Mouse (Mus musculus): ENCODE measurements around the gene Ppp1r1b. TPM values are rescaled to one million over a fixed set of nuclear protein-coding genes. Genes with fewer than 3 reads are reported as not detected.
A peak's percentile ranks its signal among the peaks of the same experiment; 100 is the strongest.

Ppp1r1b gene
- polyA plus RNA-seq, 1 experiment from 2014 or later = 1.3 TPM

DNA sequence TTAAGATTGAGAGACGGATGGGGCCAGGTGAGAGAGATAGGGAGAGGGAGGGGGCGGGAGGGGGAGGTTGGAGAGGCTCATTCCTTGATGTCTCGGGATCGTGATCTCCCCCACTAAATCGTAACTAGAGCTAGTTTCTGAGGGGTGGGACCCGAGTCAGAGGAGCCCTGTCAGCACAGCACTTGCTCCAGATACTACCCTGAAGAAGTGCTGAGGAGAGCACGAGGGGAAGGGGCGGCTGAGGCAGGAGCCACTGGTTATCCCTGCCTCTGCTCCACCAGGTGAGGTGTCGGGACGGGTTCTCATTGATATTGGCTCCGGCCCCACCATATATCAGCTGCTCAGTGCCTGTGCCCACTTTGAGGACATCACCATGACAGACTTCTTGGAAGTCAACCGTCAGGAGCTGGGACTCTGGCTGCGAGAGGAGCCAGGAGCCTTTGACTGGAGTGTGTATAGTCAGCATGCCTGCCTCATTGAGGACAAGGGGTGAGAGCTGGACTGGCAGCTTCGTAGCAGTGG, 38.9 kb downstream of the Ppp1r1b start:
- 54% methylated on average over 14 of the region's 14 CpGs for WGBS
- H3K36me3 ChIP-seq = no peaks in the 10 kb centered on the region
- peaks cover 87% of the 10 kb centered on the region for H3K27me3 ChIP-seq (ENCODE audit: insufficient read depth, poor library complexity, severe bottlenecking)
- DNase-seq (ENCODE audit: low spot score) = no peak
- H3K4me3 ChIP-seq = no peak overlapping the region
- no peaks in the 10 kb centered on the region for H3K9me3 ChIP-seq
- H3K4me1 ChIP-seq (replicated peaks) = peaks cover 56% of the 10 kb centered on the region
- H3K27ac ChIP-seq = no peak overlapping the region

DNA sequence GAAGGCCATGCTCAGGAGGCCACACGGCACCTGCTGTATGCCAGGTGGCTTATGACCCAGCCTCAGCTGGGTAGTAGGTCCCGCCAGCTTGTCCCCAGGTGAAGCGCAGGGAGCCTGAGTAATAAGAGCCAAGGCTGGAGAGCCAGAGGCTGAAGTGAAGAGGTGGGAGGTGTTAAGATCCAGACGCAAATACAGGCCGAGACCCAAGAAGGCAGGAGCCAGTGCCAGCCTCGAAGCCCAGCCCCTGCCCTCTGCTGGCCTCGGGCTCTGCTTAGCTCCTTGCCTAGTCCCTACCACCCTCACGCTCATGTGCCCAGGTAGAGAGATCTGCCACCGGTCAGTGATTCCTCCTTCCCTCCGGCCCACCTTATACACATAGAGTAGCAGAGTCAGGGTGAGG, 40.1 kb downstream of the Ppp1r1b start:
- WGBS = 78% methylated on average over 10 of the region's 10 CpGs
- Histone ChIP-seq H3K9me3 (no peaks in the 10 kb centered on the region), H3K27ac (no peak overlapping the region), H3K4me3 (no peak overlapping the region), H3K36me3 (no peaks in the 10 kb centered on the region), H3K4me1 (replicated peaks) (peaks cover 61% of the 10 kb centered on the region), H3K27me3 (ENCODE audit: insufficient read depth, poor library complexity, severe bottlenecking) (peaks cover 98% of the 10 kb centered on the region)
- DNase-seq (ENCODE audit: low spot score) = no peak

DNA sequence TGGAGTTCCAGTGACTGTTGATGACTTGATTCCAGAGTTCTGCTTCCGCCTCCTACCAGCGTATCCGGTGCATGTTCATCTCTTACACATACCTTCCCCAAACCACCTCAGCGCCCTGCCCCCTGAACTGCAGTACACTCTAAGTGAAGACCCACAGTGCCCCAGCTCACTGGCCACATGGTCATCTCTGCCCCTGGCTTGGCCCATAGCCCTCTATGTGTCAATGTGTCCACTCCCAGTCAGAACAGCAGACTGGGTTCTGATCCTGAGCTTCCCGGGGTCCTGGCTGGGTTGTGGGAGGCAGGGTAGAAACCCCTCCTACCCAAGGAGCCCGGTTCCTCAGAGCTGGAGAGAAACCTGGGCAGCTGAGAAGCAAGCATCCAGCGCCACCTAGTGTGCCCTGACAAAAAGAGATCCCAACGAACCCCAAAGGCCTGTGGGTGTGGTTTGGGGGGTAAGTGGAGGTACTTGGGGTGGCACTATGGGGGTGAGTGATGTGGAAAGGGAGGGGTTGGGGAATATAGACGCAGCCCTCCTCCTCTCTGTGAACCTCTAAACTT, 41.1 kb downstream of the Ppp1r1b start:
- peaks cover 91% of the 10 kb centered on the region for H3K27me3 ChIP-seq (ENCODE audit: insufficient read depth, poor library complexity, severe bottlenecking)
- peaks cover 55% of the 10 kb centered on the region for H3K4me1 ChIP-seq (replicated peaks)
- 23% methylated on average over 9 of the region's 9 CpGs for WGBS
- no peak overlapping the region; the same call in 1 of the 2 replicates for H3K27ac ChIP-seq
- no peaks in the 10 kb centered on the region for H3K36me3 ChIP-seq
- peak; percentile 52 for DNase-seq (ENCODE audit: low spot score)
- no peaks in the 10 kb centered on the region for H3K9me3 ChIP-seq
- no peak overlapping the region for H3K4me3 ChIP-seq

DNA sequence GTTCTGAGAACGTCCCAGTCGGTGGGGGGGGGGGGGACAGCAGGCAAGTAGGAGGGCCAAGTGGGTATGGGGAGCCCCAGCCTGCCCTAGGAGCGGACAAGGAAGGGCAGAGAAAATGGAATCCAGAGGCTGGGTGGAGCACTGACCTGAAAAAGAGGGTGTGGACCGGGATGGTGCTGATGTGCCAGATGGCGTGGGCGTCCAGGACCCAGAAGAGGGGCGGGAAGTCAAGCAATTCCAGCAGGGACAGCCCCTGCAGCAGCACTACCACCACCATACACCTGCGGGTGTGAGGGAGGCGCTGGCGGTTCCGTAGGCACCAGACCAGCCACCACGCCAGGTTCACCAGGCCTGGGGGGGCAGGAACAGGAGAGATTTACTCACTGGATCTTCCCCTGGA, 41.9 kb downstream of the Ppp1r1b start:
- 70% methylated on average over 12 of the region's 12 CpGs for WGBS
- H3K9me3 ChIP-seq = no peaks in the 10 kb centered on the region
- H3K36me3 ChIP-seq = no peaks in the 10 kb centered on the region
- peaks cover 54% of the 10 kb centered on the region for H3K4me1 ChIP-seq (replicated peaks)
- no peak for DNase-seq (ENCODE audit: low spot score)
- no peak overlapping the region for H3K4me3 ChIP-seq
- H3K27me3 ChIP-seq (ENCODE audit: insufficient read depth, poor library complexity, severe bottlenecking) = peaks cover 83% of the 10 kb centered on the region
- H3K27ac ChIP-seq = no peak overlapping the region

DNA sequence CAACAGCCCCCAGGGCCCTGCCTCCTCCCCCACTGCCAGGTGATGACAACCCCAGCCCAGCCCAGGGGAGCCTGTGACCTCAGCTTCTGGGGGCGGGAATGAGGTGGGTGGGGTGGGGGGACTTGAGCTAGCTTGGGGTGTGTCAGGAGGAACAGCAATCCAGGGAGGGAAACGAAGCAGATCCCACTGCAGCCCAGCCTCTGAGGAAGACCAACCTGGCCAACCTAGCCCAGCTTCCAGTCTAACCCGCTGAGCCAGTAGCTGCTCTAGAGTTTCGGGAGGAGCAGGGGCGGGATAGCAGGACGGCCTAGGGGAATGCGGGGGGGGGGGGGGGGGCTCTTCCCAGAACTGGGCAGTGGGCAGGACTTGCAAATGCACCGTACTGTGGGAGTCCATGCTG, 43.8 kb downstream of the Ppp1r1b start:
- Histone ChIP-seq H3K36me3 (no peaks in the 10 kb centered on the region), H3K27me3 (ENCODE audit: insufficient read depth, poor library complexity, severe bottlenecking) (peaks cover 64% of the 10 kb centered on the region), H3K27ac (no peak overlapping the region), H3K4me3 (no peak overlapping the region), H3K9me3 (no peaks in the 10 kb centered on the region), H3K4me1 (replicated peaks) (peaks cover 47% of the 10 kb centered on the region)
- DNase-seq (ENCODE audit: low spot score) = no peak
- WGBS = 15% methylated on average over 8 of the region's 8 CpGs

DNA sequence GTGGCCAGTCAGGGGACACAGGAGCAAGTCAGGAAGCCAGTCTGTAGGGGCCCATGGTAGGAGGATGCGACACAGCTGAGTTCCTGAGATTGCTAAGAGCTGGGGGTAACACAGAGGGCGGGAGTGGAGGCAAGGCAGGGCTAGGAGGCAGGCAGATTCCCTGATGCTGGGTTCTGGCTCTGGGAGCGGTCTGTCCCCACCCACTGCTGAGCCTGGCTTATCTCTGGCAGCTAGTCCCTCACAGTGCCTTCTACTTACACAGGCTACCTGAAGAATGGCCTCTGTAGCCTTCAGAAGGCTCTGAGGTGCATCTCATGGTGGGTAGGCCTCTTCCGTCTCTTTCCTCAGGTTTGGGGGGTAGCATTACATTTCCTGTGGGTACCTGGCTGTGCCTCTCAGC, 44.4 kb downstream of the Ppp1r1b start:
- Histone ChIP-seq H3K4me3 (no peak overlapping the region), H3K4me1 (replicated peaks) (peaks cover 43% of the 10 kb centered on the region), H3K36me3 (no peaks in the 10 kb centered on the region), H3K27me3 (ENCODE audit: insufficient read depth, poor library complexity, severe bottlenecking) (peaks cover 58% of the 10 kb centered on the region), H3K9me3 (no peaks in the 10 kb centered on the region), H3K27ac (peak overlapping the region; percentile 47; the same call in 1 of the 2 replicates)
- no peak for DNase-seq (ENCODE audit: low spot score)
- WGBS = 50% methylated on average over 4 of the region's 4 CpGs

DNA sequence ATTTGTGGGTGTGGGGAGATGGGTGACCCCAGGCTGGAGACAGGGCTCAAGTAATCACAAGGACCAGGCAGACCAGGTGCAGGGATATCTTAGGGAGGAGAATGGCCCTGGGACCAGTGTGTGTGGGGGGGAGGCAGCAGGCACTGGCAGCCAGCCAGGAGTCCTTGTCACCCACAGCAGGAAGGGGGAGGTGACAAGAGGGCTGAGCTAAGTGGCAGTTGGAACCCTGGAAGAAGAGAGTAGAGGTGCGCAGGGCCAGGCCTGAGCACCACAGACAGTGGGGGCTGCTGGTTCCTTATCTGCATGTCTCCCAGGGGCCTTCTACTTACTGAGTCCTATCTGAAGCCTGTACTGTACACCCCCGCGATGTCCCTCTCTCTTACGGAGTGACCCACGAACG, 45.1 kb downstream of the Ppp1r1b start:
- Histone ChIP-seq H3K9me3 (no peaks in the 10 kb centered on the region), H3K4me1 (replicated peaks) (peaks cover 36% of the 10 kb centered on the region), H3K27ac (peak overlapping the region; percentile 45; the same call in 1 of the 2 replicates), H3K36me3 (no peaks in the 10 kb centered on the region), H3K27me3 (ENCODE audit: insufficient read depth, poor library complexity, severe bottlenecking) (peaks cover 51% of the 10 kb centered on the region), H3K4me3 (no peak overlapping the region)
- no peak for DNase-seq (ENCODE audit: low spot score)
- 71% methylated on average over 6 of the region's 6 CpGs for WGBS

DNA sequence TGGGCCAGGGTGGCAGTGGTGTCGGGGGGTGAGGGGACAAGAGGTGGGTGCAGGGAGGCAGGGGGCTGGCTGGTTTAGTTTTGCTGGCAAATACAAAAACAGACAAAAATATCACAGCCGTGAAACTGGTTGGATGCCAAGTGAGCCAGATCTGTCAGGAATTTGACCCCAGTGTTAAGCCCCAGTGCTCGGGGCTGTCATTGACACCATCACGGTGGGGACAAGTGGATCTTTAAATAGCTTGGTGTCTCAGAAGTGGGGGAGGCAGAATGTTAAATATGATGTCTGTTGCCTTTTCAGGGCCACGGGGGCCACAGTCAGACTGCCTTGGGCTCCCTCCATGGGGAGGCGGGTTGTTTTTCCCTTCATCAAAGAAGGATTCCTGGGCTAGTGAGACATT, 46.1 kb downstream of the Ppp1r1b start:
- Histone ChIP-seq H3K27me3 (ENCODE audit: insufficient read depth, poor library complexity, severe bottlenecking) (peaks cover 41% of the 10 kb centered on the region), H3K36me3 (no peaks in the 10 kb centered on the region), H3K9me3 (no peaks in the 10 kb centered on the region), H3K4me1 (replicated peaks) (peaks cover 27% of the 10 kb centered on the region), H3K4me3 (no peak overlapping the region), H3K27ac (no peak overlapping the region)
- WGBS = 57% methylated on average over 6 of the region's 6 CpGs
- no peak for DNase-seq (ENCODE audit: low spot score)

DNA sequence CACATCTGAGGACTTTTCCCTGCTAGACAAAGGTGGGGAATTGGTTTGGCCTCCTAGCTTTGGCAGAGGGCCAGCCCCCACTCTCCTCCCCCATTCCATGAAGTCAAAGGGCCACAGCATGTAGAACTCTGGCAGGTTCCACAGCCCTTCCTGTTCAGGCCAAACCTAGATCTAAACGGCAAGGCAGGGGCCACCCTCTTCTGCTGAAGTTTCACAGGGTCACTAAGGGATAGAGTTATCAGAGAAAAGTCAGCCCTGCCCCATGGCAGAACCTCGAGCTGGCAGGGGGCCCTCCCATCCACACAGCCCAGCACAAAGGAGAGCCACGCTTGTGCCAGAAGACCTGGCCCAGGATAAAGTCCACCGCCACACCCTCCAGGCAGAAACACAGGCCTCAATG, 46.8 kb downstream of the Ppp1r1b start:
- 66% methylated on average over 4 of the region's 4 CpGs for WGBS
- no peak overlapping the region for H3K4me3 ChIP-seq
- DNase-seq (ENCODE audit: low spot score) = no peak
- peaks cover 35% of the 10 kb centered on the region for H3K27me3 ChIP-seq (ENCODE audit: insufficient read depth, poor library complexity, severe bottlenecking)
- no peaks in the 10 kb centered on the region for H3K36me3 ChIP-seq
- no peak overlapping the region for H3K27ac ChIP-seq
- H3K4me1 ChIP-seq (replicated peaks) = peaks cover 32% of the 10 kb centered on the region
- no peaks in the 10 kb centered on the region for H3K9me3 ChIP-seq

DNA sequence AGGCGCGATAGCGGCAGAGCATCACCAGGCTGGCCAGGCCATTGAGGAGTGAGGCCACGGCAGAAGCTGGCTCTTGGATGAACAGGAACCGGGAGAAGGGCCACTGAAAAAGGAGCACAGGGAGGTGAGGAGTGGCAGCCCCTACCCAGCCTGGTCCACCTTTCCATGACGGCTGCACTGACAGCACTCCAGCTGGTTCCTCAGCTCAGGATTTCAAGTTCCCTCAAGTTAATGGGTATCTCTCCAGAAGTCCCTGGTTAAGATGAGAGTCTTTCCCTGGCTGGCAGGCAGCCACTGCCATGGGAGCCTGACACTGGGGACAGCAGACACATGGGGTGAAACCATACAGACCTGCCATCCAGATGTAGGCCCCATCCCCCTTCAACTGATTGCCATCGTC, 49.7 kb downstream of the Ppp1r1b start:
- H3K4me1 ChIP-seq (replicated peaks) = peaks cover 29% of the 10 kb centered on the region
- DNase-seq (ENCODE audit: low spot score) = no peak
- no peaks in the 10 kb centered on the region for H3K36me3 ChIP-seq
- H3K27me3 ChIP-seq (ENCODE audit: insufficient read depth, poor library complexity, severe bottlenecking) = peaks cover 6% of the 10 kb centered on the region
- no peak overlapping the region for H3K4me3 ChIP-seq
- H3K27ac ChIP-seq = no peak overlapping the region
- no peaks in the 10 kb centered on the region for H3K9me3 ChIP-seq
- 91% methylated on average over 7 of the region's 7 CpGs for WGBS

DNA sequence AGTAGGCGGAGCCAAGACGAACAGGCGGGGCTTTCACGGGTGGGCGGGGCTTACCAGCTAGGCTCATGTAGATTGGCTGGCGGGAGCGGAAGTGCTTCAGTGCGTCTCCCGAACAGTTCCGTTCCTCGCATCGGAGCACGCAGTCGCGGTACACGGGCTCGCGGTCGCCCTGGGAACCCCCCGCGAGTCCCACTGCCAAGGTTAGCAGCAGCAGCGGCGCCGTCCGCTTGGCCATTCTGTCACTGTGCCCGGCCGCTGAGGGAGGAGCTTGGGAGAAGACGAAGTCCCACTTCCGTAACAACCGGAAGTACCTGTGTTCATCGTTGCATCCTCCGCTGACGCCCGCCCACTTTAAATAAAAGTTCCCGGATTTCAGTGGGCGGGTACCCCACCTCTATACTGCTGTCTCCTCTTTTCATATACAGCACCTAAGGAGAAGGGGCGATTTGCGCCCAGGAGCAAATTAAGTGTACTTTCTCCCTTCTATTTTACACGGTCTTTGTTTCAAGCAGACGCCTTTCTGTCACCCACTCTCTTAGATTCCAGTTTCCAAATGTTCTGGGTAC, 52.0 kb downstream of the Ppp1r1b start, which contains the start of gene Pgap3:
Gene Pgap3 (minus strand): TSS at position 330 of the 566 bp plus-strand sequence.
- WGBS = under 1% methylated on average over 40 of the region's 40 CpGs
- H3K9me3 ChIP-seq = no peaks in the 10 kb centered on the region

DNA sequence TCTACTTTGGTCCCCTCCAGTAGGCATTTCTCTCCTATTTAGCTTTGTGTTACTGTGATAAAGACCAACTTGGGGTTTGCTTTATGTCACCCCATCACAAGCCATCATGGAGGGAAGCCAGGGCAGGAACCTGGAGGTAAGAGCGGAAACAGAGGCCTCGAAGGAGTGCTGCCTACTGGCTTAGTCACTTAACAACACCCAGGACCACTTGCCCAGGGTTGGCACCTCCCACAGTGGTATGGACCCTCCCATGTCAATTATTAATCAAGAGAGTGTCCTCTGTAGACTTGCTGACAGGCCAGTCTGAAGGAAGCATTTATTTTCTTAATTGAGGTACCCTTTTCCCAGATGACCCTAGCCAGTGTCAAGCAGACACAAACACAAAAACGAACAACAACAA, 52.6 kb downstream of the Ppp1r1b start:
- Histone ChIP-seq H3K27me3 (ENCODE audit: insufficient read depth, poor library complexity, severe bottlenecking) (no peaks in the 10 kb centered on the region; the same call in 1 of the 2 replicates), H3K4me3 (peak overlapping the region; percentile 71), H3K27ac (peak overlapping the region; percentile 97), H3K36me3 (no peaks in the 10 kb centered on the region), H3K4me1 (replicated peaks) (peaks cover 20% of the 10 kb centered on the region), H3K9me3 (no peaks in the 10 kb centered on the region)
- whole genome bisulfite sequencing = 59% methylated on average over 3 of the region's 3 CpGs
- no peak for DNase-seq (ENCODE audit: low spot score)

More for the DNA sequence above, 52.0 kb downstream of the Ppp1r1b start, which contains the start of gene Pgap3:
- Histone ChIP-seq H3K36me3 (no peaks in the 10 kb centered on the region), H3K4me3 (peak within 1 kb of the TSS; percentile 71), H3K4me1 (replicated peaks) (peaks cover 20% of the 10 kb centered on the region), H3K27me3 (ENCODE audit: insufficient read depth, poor library complexity, severe bottlenecking) (no peaks in the 10 kb centered on the region; the same call in 1 of the 2 replicates), H3K27ac (peak within 1 kb of the TSS; percentile 97)
- DNase-seq (ENCODE audit: low spot score) = peak; percentile 92

DNA sequence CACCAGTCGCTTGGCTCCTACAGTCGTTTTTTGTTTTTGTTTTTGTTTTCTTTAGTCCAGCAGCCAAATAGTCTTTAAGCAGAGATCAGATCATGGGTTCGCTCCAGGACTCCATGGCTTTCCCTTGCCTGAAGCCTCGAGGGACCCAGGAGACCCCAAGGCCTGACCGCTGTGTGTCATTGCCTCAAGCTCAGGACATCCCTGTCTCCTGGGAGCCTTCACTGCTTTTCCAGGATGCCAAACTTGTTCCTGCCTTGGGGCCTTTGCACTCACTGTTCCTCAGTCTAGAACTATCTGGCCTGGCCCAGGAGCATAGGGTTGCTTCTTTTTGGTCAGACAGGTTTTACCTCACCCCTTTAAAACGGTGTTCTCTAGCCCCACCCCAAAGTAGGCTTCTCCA, 58.4 kb downstream of the Ppp1r1b start:
- peaks cover 21% of the 10 kb centered on the region for H3K4me1 ChIP-seq (replicated peaks)
- DNase-seq (ENCODE audit: low spot score) = no peak
- H3K4me3 ChIP-seq = no peak overlapping the region
- WGBS = 73% methylated on average over 6 of the region's 6 CpGs
- H3K36me3 ChIP-seq = no peaks in the 10 kb centered on the region
- peaks cover 23% of the 10 kb centered on the region for H3K27me3 ChIP-seq (ENCODE audit: insufficient read depth, poor library complexity, severe bottlenecking)
- H3K27ac ChIP-seq = no peak overlapping the region
- no peaks in the 10 kb centered on the region for H3K9me3 ChIP-seq

Data from hindbrain, embryonic 10.5 days (tissue).